Mouse (Mus musculus): ENCODE measurements at regions not wholly inside any gene's neighbourhood (a gene's known extent, or its start where the extent isn't known, plus 50 kb on each side); places are given as distances from the start of the nearest gene placed in this dataset.

- Histone ChIP-seq H3K9ac (no peak overlapping the region), H3K4me2 (no peak overlapping the region), H3K4me3 (replicated peaks) (no peak overlapping the region), H3K9me3 (no peaks in the 10 kb centered on the region), H3K27ac (no peak overlapping the region), H3K27me3 (no peaks in the 10 kb centered on the region), H3K4me1 (no peaks in the 10 kb centered on the region), H3K36me3 (replicated peaks) (no peaks in the 10 kb centered on the region)
- WGBS = 74% methylated on average over 1 of the region's 1 CpGs
- ATAC-seq (ENCODE audit: low FRiP score) = no peak
Observed at GRCm38 (mm10) chr2:12697209-12697608, 226.6 kb upstream of the Pter start.

GRCm38 (mm10) chr2:12699331-12699730, 224.5 kb upstream of the Pter start:
- no peak overlapping the region for H3K9ac ChIP-seq
- no peaks in the 10 kb centered on the region for H3K9me3 ChIP-seq
- no peaks in the 10 kb centered on the region for H3K36me3 ChIP-seq (replicated peaks)
- H3K4me3 ChIP-seq (replicated peaks) = no peak overlapping the region
- H3K4me1 ChIP-seq = no peaks in the 10 kb centered on the region
- WGBS = 68% methylated on average over 3 of the region's 3 CpGs
- no peaks in the 10 kb centered on the region for H3K27me3 ChIP-seq
- no peak for ATAC-seq (ENCODE audit: low FRiP score)
- no peak overlapping the region for H3K27ac ChIP-seq
- H3K4me2 ChIP-seq = no peak overlapping the region

- no peak overlapping the region for H3K27ac ChIP-seq
- H3K36me3 ChIP-seq (replicated peaks) = no peaks in the 10 kb centered on the region
- H3K4me2 ChIP-seq = no peak overlapping the region
- H3K9ac ChIP-seq = no peak overlapping the region
- ATAC-seq (ENCODE audit: low FRiP score) = peak; percentile 30; the same call in 1 of the 2 replicates
- H3K4me1 ChIP-seq = no peaks in the 10 kb centered on the region
- H3K4me3 ChIP-seq (replicated peaks) = no peak overlapping the region
- WGBS = 70% methylated on average over 3 of the region's 3 CpGs
- no peaks in the 10 kb centered on the region for H3K9me3 ChIP-seq
- H3K27me3 ChIP-seq = no peaks in the 10 kb centered on the region
Observed at GRCm38 (mm10) chr2:12707514-12707913, 216.3 kb upstream of the Pter start.

GRCm38 (mm10) chr2:12709156-12709923, 214.5 kb upstream of the Pter start:
- Histone ChIP-seq H3K9ac (no peak overlapping the region), H3K4me2 (no peak overlapping the region), H3K4me1 (no peaks in the 10 kb centered on the region), H3K27ac (peak overlapping the region; percentile 73), H3K36me3 (replicated peaks) (no peaks in the 10 kb centered on the region), H3K4me3 (replicated peaks) (no peak overlapping the region), H3K9me3 (no peaks in the 10 kb centered on the region), H3K27me3 (no peaks in the 10 kb centered on the region)
- peak; percentile 62 for ATAC-seq (ENCODE audit: low FRiP score)
- 43% methylated on average over 16 of the region's 16 CpGs for WGBS

- peak; percentile 86 for ATAC-seq (ENCODE audit: low FRiP score)
- Histone ChIP-seq H3K9me3 (no peaks in the 10 kb centered on the region), H3K36me3 (replicated peaks) (no peaks in the 10 kb centered on the region), H3K4me1 (no peaks in the 10 kb centered on the region), H3K27me3 (no peaks in the 10 kb centered on the region), H3K9ac (no peak overlapping the region), H3K4me2 (no peak overlapping the region), H3K27ac (peak overlapping the region; percentile 73), H3K4me3 (replicated peaks) (no peak overlapping the region)
- WGBS = 77% methylated on average over 2 of the region's 2 CpGs
Observed at GRCm38 (mm10) chr2:12709924-12710240, 214.0 kb upstream of the Pter start.

- H3K9ac ChIP-seq = no peak overlapping the region
- H3K27me3 ChIP-seq = no peaks in the 10 kb centered on the region
- WGBS = 38% methylated on average over 3 of the region's 3 CpGs
- no peak overlapping the region for H3K4me3 ChIP-seq (replicated peaks)
- H3K9me3 ChIP-seq = no peaks in the 10 kb centered on the region
- no peak overlapping the region for H3K27ac ChIP-seq
- ATAC-seq (ENCODE audit: low FRiP score) = peak; percentile 20; the same call in 1 of the 2 replicates
- H3K4me1 ChIP-seq = peaks cover 10% of the 10 kb centered on the region
- H3K36me3 ChIP-seq (replicated peaks) = no peaks in the 10 kb centered on the region
- H3K4me2 ChIP-seq = no peak overlapping the region
Observed at GRCm38 (mm10) chr2:12716124-12717012, 207.5 kb upstream of the Pter start.

- Histone ChIP-seq H3K4me1 (no peaks in the 10 kb centered on the region), H3K9me3 (no peaks in the 10 kb centered on the region), H3K36me3 (replicated peaks) (no peaks in the 10 kb centered on the region), H3K27me3 (no peaks in the 10 kb centered on the region), H3K9ac (no peak overlapping the region), H3K4me2 (no peak overlapping the region), H3K27ac (no peak overlapping the region), H3K4me3 (replicated peaks) (no peak overlapping the region)
- ATAC-seq (ENCODE audit: low FRiP score) = no peak
- WGBS = 81% methylated on average over 4 of the region's 4 CpGs
Observed at GRCm38 (mm10) chr2:12729251-12729650, 194.6 kb upstream of the Pter start.

GRCm38 (mm10) chr2:12737140-12737539, 186.7 kb upstream of the Pter start:
- no peaks in the 10 kb centered on the region for H3K9me3 ChIP-seq
- H3K9ac ChIP-seq = no peak overlapping the region
- 41% methylated on average over 2 of the region's 2 CpGs for WGBS
- no peaks in the 10 kb centered on the region for H3K4me1 ChIP-seq
- ATAC-seq (ENCODE audit: low FRiP score) = no peak
- H3K4me3 ChIP-seq (replicated peaks) = no peak overlapping the region
- H3K36me3 ChIP-seq (replicated peaks) = no peaks in the 10 kb centered on the region
- no peaks in the 10 kb centered on the region for H3K27me3 ChIP-seq
- no peak overlapping the region for H3K4me2 ChIP-seq
- H3K27ac ChIP-seq = no peak overlapping the region

- H3K27ac ChIP-seq = no peak overlapping the region
- ATAC-seq (ENCODE audit: low FRiP score) = no peak
- no peaks in the 10 kb centered on the region for H3K4me1 ChIP-seq
- H3K27me3 ChIP-seq = no peaks in the 10 kb centered on the region
- no peak overlapping the region for H3K4me3 ChIP-seq (replicated peaks)
- no peak overlapping the region for H3K4me2 ChIP-seq
- no peaks in the 10 kb centered on the region for H3K36me3 ChIP-seq (replicated peaks)
- H3K9ac ChIP-seq = no peak overlapping the region
- WGBS = 89% methylated on average over 1 of the region's 1 CpGs
- H3K9me3 ChIP-seq = no peaks in the 10 kb centered on the region
Observed at GRCm38 (mm10) chr2:12746856-12747255, 177.0 kb upstream of the Pter start.

GRCm38 (mm10) chr2:12758816-12759215, 165.0 kb upstream of the Pter start:
- no peak for ATAC-seq (ENCODE audit: low FRiP score)
- Histone ChIP-seq H3K4me3 (replicated peaks) (no peak overlapping the region), H3K27ac (no peak overlapping the region), H3K4me2 (no peak overlapping the region), H3K27me3 (no peaks in the 10 kb centered on the region), H3K9me3 (no peaks in the 10 kb centered on the region), H3K9ac (no peak overlapping the region), H3K4me1 (no peaks in the 10 kb centered on the region), H3K36me3 (replicated peaks) (no peaks in the 10 kb centered on the region)
- WGBS = 85% methylated on average over 1 of the region's 1 CpGs

- no peak overlapping the region for H3K4me2 ChIP-seq
- no peak for ATAC-seq (ENCODE audit: low FRiP score)
- H3K9me3 ChIP-seq = no peaks in the 10 kb centered on the region
- no peak overlapping the region for H3K4me3 ChIP-seq (replicated peaks)
- H3K27me3 ChIP-seq = no peaks in the 10 kb centered on the region
- no peaks in the 10 kb centered on the region for H3K4me1 ChIP-seq
- no peaks in the 10 kb centered on the region for H3K36me3 ChIP-seq (replicated peaks)
- WGBS = 91% methylated on average over 3 of the region's 3 CpGs
- no peak overlapping the region for H3K27ac ChIP-seq
- no peak overlapping the region for H3K9ac ChIP-seq
Observed at GRCm38 (mm10) chr2:12759931-12760330, 163.9 kb upstream of the Pter start.

- H3K27ac ChIP-seq = no peak overlapping the region
- WGBS = 91% methylated on average over 3 of the region's 3 CpGs
- no peaks in the 10 kb centered on the region for H3K36me3 ChIP-seq (replicated peaks)
- no peak overlapping the region for H3K4me3 ChIP-seq (replicated peaks)
- H3K4me1 ChIP-seq = no peaks in the 10 kb centered on the region
- no peaks in the 10 kb centered on the region for H3K9me3 ChIP-seq
- no peak overlapping the region for H3K9ac ChIP-seq
- no peak overlapping the region for H3K4me2 ChIP-seq
- H3K27me3 ChIP-seq = no peaks in the 10 kb centered on the region
- ATAC-seq (ENCODE audit: low FRiP score) = no peak
Observed at GRCm38 (mm10) chr2:12761461-12761860, 162.4 kb upstream of the Pter start.

- Histone ChIP-seq H3K27ac (no peak overlapping the region), H3K4me2 (no peak overlapping the region), H3K9me3 (no peaks in the 10 kb centered on the region), H3K4me1 (no peaks in the 10 kb centered on the region), H3K9ac (no peak overlapping the region), H3K4me3 (replicated peaks) (no peak overlapping the region), H3K27me3 (no peaks in the 10 kb centered on the region), H3K36me3 (replicated peaks) (no peaks in the 10 kb centered on the region)
- no peak for ATAC-seq (ENCODE audit: low FRiP score)
- WGBS = 95% methylated on average over 1 of the region's 1 CpGs
Observed at GRCm38 (mm10) chr2:12764510-12764909, 159.3 kb upstream of the Pter start.

Data from forebrain, embryonic 12.5 days (tissue).